Mouse (Mus musculus) spleen, adult 2 months (tissue): ENCODE measurements at regions not wholly inside any gene's neighbourhood (a gene's known extent, or its start where the extent isn't known, plus 50 kb on each side); places are given as distances from the start of the nearest gene placed in this dataset.

Experiments
- CTCF ChIP-seq: fragments of 200-500 bp; IDR thresholded peaks from 2 replicates; pipeline ENCODE4 v1.5.1; 2011; ENCODE audit warnings: mild to moderate bottlenecking, inconsistent platforms; ENCODE audit not compliant: insufficient read depth, insufficient read length, insufficient replicate concordance; ENCODE audit errors: extremely low read depth
- POLR2A ChIP-seq: fragments of 200-500 bp; IDR thresholded peaks from 2 replicates; pipeline ENCODE4 v1.6.1; 2011; ENCODE audit warnings: low read depth, low read length, inconsistent platforms

GRCm38 (mm10) chr17:9797069-9797468 lies 127.6 kb upstream of the Pabpc6 start:
- TF ChIP-seq POLR2A (no peak), CTCF (no peak)
